Mouse (Mus musculus) cerebellum, adult 2 months (tissue): ENCODE results near the gene Cbr4. TPM values are rescaled to one million over a fixed set of nuclear protein-coding genes. Genes with fewer than 3 reads are reported as not detected.

Experiments
- DNase-seq, 2 experiments: peaks; one replicate each; pipeline ENCODE4 v3.0.0; 2021
- H3K27ac ChIP-seq: fragments of 200-500 bp; 2 replicates; pipeline ENCODE4 v1.5.1; 2012; ENCODE audit warnings: low read length, control low read depth, inconsistent platforms; ENCODE audit not compliant: insufficient read depth
- H3K27me3 ChIP-seq: fragments of 200-500 bp; 2 replicates; pipeline ENCODE4 v1.6.1; 2012; ENCODE audit warnings: inconsistent platforms, mild to moderate bottlenecking, low read length, moderate library complexity; ENCODE audit not compliant: control insufficient read depth, insufficient read depth
- H3K4me1 ChIP-seq: fragments of 200-500 bp; 2 replicates; pipeline ENCODE4 v1.6.1; 2011; ENCODE audit warnings: low read length; ENCODE audit not compliant: control insufficient read depth, insufficient read depth
- H3K4me3 ChIP-seq: fragments of 200-500 bp; replicated peaks from 2 replicates; pipeline ENCODE3; 2011; ENCODE audit warnings: mild to moderate bottlenecking, low read depth, low read length, control low read depth; ENCODE audit not compliant: insufficient read depth
- CTCF ChIP-seq: fragments of 200-500 bp; IDR thresholded peaks from 2 replicates; pipeline ENCODE4 v1.5.1; 2011; ENCODE audit warnings: low read depth, mild to moderate bottlenecking, control low read depth, low read length, moderate library complexity, borderline replicate concordance; ENCODE audit not compliant: insufficient read depth
- POLR2A ChIP-seq: fragments of 200-500 bp; IDR thresholded peaks from 2 replicates; pipeline ENCODE4 v1.6.1; 2011; ENCODE audit warnings: low read length, control low read depth, borderline replicate concordance; ENCODE audit not compliant: insufficient read depth
- WGBS: fragments of 180-500 bp; shearing (Covaris S2); methylation state at CpG from one replicate; pipeline ENCODE4 v1.1.7; 2018; 5-methylcytosine and 5-hydroxymethylcytosine counted together
- polyA plus RNA-seq: library from polyadenylated mRNA; depleted of rRNA; stranded (reverse); fragments of >200 nt; gene quantifications from 2 replicates; pipeline ENCODE4 v1.2.3, GENCODE M21; 2012

Gene Cbr4
- polyA plus RNA-seq, 1 experiment, result 15.3 TPM

DNA sequence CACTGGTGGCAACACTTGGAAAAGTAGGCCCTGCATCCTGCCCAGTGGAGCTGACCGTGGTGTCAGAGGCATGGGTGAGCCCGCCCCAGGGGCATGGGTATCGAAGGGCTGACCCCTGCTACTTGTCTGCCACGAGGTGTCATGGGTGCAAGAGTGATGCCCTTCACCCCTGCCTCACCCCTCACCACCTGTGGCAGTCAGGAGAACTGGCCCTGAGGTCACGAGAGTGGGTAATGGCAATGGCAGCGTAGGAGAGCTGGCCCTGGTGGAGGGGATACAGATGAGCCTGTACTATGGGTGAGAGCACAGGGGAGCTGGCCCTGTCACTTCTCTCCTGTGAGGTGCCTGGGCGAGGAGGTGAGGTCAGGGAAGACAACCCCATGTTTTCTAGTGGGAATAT is 27.8 kb upstream of the Cbr4 start:
- 85% methylated on average over 7 of the region's 7 CpGs for WGBS
- TF ChIP-seq CTCF, result no peak
- no peak for TF ChIP-seq POLR2A
- H3K27me3 ChIP-seq, result no peaks in the 10 kb centered on the region
- DNase-seq, result no peak
- no peak overlapping the region for H3K27ac ChIP-seq
- no peak overlapping the region for H3K4me3 ChIP-seq
- no peaks in the 10 kb centered on the region for H3K4me1 ChIP-seq

DNA sequence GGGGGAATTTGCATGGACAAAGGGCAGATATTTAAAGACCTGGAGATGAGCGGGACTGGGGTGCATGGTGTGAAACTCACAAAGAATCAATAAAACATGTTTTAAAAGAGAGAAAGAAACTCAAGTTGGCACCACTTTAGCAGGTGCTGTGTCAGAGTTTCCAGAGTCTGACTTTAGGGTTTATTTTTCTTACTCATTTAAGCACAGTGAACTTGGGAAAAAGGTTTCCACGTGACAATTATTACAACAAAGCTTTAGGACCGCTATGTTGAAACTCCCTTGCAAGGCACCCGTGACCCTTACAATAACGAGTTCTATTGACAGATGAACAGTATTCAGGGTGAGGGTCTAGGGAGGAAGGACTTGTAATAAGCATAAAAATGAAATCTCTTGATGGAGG is 25.3 kb upstream of the Cbr4 start:
- 80% methylated on average over 5 of the region's 5 CpGs for WGBS
- no peak for DNase-seq
- TF ChIP-seq POLR2A, result no peak
- TF ChIP-seq CTCF, result no peak

DNA sequence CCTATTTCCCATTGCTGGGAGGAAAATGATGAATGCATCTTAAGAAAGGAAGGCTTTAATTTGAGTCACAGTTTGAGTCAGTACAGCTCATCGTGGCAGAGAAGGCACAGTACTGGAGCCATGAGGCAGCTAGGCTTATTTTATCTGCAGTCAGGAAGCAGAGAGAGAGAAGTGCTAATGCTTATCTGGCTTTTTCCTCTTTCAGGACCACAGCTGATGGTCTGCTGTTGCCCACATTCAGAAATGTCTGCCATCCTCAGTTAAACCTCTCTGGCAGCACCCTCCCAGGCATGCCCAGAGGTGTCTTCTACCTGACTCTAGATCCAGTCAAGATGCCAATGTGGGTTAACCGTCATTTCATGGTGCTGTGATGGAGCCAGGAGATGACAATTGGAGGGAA is 23.1 kb upstream of the Cbr4 start:
- TF ChIP-seq POLR2A (no peak), CTCF (no peak)
- H3K4me3 ChIP-seq, result no peak overlapping the region
- DNase-seq, result no peak
- WGBS, result 57% methylated on average over 2 of the region's 2 CpGs
- no peaks in the 10 kb centered on the region for H3K4me1 ChIP-seq
- H3K27ac ChIP-seq, result no peak overlapping the region
- no peaks in the 10 kb centered on the region for H3K27me3 ChIP-seq

More for the DNA sequence above, 25.3 kb upstream of the Cbr4 start:
- no peaks in the 10 kb centered on the region for H3K4me1 ChIP-seq
- H3K27ac ChIP-seq, result no peak overlapping the region
- no peaks in the 10 kb centered on the region for H3K27me3 ChIP-seq
- no peak overlapping the region for H3K4me3 ChIP-seq

DNA sequence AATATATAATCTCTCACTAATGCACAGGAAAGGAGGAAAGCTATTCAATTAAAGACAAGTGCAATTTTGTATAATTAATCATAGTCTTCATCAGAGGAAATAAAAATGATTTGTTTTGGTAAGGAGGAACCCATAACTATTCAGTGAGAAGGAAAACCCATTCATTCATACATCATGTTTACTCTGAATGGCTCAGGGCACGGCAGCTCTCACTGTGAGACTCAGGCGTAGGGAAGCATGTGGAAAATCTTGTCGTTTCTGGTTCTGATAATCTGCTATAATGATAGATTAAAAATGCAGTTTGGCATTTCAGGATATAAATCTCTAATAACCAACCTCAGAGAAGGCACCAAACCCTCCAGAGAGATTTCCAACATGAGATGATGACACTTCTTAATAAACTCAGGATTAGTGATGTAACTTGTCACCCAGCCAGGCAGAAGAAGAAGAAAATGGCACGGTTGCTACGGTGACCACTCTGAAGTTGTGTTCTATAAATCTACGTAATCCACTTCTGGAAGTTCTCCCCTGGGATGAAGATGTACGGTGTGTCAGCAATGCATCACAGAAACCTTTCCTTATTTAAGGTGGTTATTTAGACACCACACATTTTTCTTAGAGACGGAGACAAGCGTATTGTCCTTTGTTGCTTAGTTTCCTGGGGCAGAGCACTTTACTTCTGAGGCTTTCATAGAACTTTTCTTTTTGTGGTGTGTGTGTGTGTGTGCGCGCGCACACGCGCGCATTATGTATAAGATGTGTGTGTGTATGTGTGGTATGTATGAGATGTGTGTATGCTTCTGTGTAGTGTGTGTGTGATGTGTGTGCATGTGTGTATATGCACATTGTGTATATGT is 20.6 kb upstream of the Cbr4 start:
- Histone ChIP-seq H3K27me3 (no peaks in the 10 kb centered on the region), H3K4me3 (no peak overlapping the region), H3K4me1 (no peaks in the 10 kb centered on the region), H3K27ac (no peak overlapping the region)
- no peak for TF ChIP-seq POLR2A
- no peak for TF ChIP-seq CTCF
- DNase-seq, result no peak
- 77% methylated on average over 15 of the region's 15 CpGs for WGBS

DNA sequence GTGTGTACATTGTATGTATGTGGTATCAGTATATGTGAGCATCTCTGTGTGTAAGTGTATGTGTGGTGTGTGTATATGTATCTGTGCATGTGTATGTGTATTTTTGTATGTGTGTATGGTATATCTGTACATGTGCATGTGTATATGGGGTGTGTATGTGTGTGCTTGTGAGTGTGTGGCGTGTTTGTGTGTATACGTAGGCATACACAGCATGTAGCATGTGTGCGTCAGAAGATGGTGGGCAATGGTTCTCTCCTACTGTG is 20.1 kb upstream of the Cbr4 start:
- H3K27me3 ChIP-seq, result no peaks in the 10 kb centered on the region
- no peak for TF ChIP-seq CTCF
- TF ChIP-seq POLR2A, result no peak
- 88% methylated on average over 3 of the region's 3 CpGs for WGBS
- H3K27ac ChIP-seq, result no peak overlapping the region
- H3K4me3 ChIP-seq, result no peak overlapping the region
- DNase-seq, result no peak
- no peaks in the 10 kb centered on the region for H3K4me1 ChIP-seq

DNA sequence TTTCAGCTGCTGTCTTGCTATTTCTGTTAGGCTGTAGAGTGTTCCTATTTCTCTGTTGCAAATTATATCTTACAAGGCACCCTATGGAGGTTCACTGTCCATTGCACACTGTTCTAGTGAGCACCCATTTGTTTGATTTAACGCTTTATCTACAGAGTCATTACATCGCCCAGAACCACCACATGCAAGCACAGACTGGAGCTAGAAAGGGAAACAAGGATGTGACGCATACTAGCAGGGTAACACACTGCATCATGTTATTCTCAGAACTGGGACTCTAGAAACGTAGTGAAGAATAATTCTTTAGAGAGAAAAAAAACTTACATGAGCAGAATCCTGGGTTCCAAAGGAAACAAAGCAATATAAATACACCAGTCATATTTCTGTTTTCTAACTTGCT is 17.3 kb upstream of the Cbr4 start:
- DNase-seq, result no peak

DNA sequence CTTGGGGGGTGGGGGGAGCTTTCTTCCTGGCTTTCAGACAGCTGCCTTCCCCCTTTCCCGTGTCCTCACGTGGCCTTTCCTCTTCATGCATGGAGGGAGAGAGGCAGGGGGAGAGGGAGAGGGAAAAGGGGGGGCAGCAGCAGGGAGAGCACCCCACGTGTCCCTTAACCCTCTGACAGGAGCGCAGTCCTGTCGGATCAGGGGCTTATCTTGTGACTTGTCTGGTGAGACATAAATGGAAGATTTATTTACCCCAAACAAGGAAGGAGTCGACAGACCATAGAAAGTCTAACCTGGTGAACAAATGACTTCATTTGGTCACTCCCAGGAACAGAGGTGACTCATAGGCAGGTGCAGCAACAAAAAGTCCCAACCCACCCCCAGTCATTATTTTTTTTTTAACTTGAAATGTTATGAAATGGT is 12.3 kb upstream of the Cbr4 start:
- no peak for DNase-seq
- TF ChIP-seq POLR2A (no peak), CTCF (no peak)
- Histone ChIP-seq H3K27ac (no peak overlapping the region), H3K4me1 (no peaks in the 10 kb centered on the region), H3K4me3 (no peak overlapping the region), H3K27me3 (no peaks in the 10 kb centered on the region)
- 66% methylated on average over 6 of the region's 6 CpGs for WGBS

More for the DNA sequence above, 17.3 kb upstream of the Cbr4 start:
- no peak overlapping the region for H3K27ac ChIP-seq
- H3K4me3 ChIP-seq, result no peak overlapping the region
- no peaks in the 10 kb centered on the region for H3K27me3 ChIP-seq
- TF ChIP-seq POLR2A, result no peak
- no peak for TF ChIP-seq CTCF
- 79% methylated on average over 4 of the region's 4 CpGs for WGBS
- no peaks in the 10 kb centered on the region for H3K4me1 ChIP-seq

DNA sequence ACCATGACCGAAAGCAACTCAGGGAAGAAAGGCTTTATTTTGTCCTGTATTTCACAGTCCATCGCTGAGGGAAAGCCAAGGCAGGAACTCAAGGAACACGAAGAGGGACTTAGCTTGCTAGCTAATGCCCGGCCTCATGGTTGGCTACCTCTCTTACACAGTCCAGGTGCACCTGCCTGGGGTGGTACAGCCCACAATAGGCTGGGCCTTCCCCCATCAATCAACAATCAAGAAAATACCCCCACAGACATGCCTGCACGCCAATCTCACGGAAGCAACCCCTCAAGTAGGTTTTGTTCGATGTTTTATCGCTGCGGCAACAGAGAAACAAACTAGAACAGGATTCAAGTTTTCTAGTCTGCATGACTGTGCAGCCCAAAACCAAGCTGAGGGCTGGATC is 11.4 kb upstream of the Cbr4 start:
- TF ChIP-seq CTCF (no peak), POLR2A (no peak)
- no peak for DNase-seq
- H3K4me3 ChIP-seq, result no peak overlapping the region
- no peaks in the 10 kb centered on the region for H3K4me1 ChIP-seq
- 90% methylated on average over 9 of the region's 9 CpGs for WGBS
- H3K27me3 ChIP-seq, result no peaks in the 10 kb centered on the region
- no peak overlapping the region for H3K27ac ChIP-seq
